Mouse (Mus musculus): ENCODE results near the gene Klhl21.

Gene Klhl21

DNA sequence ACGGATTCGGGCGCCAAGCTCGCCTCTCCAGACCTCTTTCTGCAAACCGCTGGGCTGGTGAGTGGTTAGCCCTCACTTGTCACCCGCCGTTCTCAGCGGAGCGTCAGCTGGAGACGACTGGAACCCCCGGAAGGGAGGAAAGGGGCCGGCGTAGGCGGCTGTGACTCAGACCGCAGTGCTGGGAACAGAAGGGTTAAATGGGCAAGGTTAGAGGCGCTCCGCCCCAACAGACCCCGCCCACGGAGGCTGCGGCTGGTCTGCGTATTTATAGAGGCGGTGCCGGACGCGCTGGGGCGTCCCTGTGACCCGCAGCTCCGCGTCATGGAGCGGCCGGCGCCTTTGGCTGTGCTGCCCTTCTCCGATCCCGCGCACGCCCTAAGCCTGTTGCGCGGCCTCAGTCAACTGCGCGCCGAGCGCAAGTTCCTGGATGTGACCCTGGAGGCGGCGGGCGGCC lies at the start of gene Klhl21:
Gene Klhl21 (plus strand): TSS at position 182 of the 454 bp plus-strand sequence.
- in situ Hi-C loops (cut with MboI; ENCODE audit: unreplicated experiment in 2 of 2) = loop anchor here in 1 of 2 experiments (25.0 kb wide), 1 partner anchor 1646 kb away; no protein-coding TSS in a partner anchor

DNA sequence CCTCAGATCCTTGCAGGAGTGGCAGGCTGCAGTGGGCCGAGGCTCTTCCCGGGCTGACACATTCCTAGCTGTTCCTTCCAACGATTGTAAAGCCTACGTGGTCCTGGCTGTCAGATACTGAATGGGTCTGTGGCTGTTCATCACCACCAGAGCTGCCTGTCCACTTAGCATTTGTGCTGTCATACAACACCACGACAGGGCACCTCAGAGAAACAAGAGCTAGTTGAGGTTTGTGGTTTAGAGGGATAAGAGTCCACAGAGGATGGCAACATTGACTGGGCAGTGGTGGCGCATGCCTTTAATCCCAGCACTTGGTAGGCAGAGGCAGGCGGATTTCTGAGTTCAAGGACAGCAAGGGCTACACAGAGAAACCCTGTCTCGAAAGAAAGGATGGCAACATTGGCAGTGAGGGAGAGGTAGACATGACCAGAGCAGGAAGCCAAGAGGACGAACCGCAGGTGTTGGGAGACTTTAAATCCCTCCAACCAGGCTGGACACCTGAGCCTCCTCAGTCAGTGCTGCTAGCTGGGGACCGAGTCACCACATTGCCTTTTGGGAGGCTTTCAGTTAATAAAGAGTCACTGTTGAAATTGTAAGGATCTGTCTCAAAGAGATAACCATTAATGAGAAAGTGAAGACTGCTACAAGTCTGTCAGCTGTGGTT lies 48.6 kb upstream of the Klhl21 start:
- in situ Hi-C loops (cut with MboI; ENCODE audit: unreplicated experiment in 2 of 2) = no loop called here

DNA sequence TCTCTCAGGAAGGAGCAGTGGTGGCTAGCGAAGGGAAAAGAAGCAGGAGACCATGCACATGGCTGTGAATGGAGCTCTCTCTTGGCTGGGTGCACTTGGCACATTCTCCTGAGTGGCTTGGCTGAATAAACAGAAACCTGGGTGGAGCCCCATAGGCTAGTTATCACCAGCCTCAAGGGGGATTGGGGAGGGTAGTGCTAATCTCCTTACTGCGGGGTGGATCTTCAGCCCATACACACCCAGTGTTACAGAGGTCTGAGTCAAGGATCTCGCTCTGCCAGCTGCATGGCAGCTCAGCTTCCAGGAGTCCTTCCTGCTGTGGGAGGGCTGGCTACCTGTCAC lies 48.1 kb upstream of the Klhl21 start:
- in situ Hi-C loops (cut with MboI; ENCODE audit: unreplicated experiment in 2 of 2) = no loop called here

DNA sequence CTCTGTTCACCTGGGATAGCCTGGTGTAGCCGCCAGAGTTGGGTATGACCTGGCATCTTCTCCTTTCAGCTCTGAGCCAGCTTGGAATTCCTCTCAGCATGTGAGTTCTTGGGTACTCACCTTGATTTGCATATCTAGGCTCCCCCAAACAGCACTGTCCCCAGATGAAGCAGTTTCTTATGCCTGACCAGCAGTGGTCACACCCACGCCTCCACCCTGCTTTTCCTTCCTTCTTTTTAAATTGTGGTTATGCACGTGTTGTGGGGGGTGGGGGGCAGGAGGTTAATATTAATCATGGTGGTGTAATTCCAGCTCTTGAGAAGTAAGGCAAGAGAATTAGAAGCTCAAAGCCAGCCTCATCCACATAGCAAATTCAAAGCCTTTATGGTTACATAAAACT lies 45.8 kb upstream of the Klhl21 start:
- in situ Hi-C loops (cut with MboI; ENCODE audit: unreplicated experiment in 2 of 2) = no loop called here

DNA sequence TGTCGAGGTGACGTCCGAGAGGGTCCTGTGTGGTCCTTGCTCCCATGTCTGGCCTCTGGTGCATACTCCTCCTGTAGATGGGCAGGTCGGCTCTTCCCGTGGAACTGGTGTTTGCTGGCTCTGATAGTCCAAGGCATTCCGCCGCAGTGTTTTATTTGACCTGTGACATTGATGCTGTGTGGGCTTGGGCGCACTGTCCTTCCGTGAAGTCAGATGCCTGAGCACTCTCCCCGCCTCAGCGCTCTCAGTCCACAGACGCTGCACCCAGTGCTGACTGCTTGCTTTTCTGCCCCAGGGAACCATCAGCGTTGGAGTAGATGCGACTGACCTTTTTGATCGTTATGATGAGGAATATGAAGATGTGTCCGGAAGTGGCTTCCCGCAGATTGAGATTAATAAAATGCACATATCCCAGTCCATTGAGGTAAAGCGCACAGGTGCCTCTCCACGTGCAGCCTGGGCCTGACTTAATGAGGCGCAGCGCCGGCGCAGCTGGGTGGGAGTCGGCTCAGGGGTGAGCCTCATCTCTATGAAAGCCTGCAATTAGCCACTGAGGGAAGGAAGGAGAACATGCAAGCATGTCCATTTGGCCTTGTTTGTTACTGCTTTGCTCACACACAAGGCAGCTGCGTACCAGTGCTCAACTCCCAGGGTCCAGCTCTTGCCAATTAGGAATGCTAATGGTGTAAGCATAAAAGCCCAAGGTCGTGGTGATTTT lies 40.2 kb upstream of the Klhl21 start:
- in situ Hi-C loops (cut with MboI; ENCODE audit: unreplicated experiment in 2 of 2) = no loop called here

DNA sequence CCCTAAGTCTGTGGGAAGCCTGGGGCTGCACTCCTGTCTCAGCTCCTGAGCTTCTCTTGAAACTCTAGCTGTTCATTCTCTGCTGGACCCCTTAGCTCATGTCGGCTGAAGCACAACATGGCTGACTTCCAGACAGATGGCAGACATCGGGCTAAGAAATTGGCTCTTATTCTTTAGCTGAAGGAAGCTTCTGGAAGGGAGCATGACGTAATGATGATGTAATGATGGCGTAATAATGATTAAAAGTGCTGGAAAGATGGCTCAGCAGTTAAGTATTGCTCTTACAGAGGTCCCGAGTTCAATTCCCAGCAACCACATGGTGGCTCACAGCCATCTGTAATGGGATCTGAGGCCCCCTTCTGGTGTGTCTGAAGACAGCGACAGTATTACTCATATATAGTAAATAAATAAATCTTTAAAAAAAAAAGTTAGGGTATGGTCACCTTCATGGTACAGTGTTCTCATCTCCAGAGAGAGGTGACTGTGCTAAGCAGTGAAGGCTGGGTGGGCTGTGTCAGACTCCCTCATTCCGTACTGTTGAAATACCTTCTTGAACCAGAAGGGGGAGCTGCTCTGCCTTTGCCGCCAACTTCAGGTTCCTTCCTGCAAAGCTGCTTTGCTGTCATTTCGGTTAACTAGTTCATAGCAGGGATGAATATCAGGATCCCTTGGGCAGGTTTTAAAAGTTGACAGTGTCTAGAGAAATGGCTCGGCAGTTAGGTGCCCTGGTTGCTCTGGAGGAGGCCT lies 36.2 kb upstream of the Klhl21 start:
- in situ Hi-C loops (cut with MboI; ENCODE audit: unreplicated experiment in 2 of 2) = no loop called here

DNA sequence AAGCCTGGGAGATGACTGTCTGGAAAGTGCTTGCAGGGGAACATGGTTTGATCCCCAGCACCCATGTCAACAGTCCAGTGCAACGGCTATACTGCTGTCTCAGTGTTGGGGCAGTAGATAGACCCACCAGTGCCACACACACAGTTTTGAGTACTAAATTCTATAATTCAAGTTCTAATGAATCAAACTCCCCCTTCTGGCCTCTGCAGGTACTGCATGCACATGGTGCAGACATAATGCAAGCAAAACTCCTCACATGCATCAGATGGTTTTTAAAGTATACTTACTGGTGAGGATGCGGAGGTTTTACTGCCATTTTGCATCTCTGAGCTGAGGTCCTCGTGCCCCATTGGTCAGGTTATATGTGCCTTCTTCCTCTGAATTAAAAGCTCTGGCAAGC lies 33.2 kb upstream of the Klhl21 start:
- in situ Hi-C loops (cut with MboI; ENCODE audit: unreplicated experiment in 2 of 2) = loop anchor here (5.0 to 25.0 kb wide), 3 partner anchors 122 to 462 kb away; partner anchors contain the start of genes Hes3 (in 1 of the 2) and Icmt (in 1 of the 2)

DNA sequence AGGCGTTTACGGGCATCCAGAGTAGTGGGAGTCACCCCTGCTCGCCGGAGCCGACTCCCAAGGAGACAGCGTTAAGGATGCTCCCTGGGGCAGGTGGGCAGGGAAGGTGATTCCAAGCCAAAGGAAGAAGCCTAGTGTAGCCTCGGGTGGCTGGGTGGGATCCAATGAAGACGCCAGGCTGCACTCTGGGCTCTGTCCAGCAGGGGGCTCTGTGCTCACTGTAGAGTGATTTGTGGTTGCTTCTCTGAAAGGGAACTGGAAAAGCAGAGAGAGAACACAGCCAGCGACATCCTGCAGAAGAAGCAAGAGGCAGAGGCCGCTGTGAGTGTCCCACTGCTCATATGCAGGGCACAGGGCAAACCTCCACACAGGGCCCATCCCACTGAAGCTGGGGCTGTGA lies 30.9 kb upstream of the Klhl21 start:
- in situ Hi-C loops (cut with MboI; ENCODE audit: unreplicated experiment in 2 of 2) = loop anchor here (5.0 to 25.0 kb wide), 3 partner anchors 120 to 460 kb away; partner anchors contain the start of genes Hes3 (in 1 of the 2) and Icmt (in 1 of the 2)

DNA sequence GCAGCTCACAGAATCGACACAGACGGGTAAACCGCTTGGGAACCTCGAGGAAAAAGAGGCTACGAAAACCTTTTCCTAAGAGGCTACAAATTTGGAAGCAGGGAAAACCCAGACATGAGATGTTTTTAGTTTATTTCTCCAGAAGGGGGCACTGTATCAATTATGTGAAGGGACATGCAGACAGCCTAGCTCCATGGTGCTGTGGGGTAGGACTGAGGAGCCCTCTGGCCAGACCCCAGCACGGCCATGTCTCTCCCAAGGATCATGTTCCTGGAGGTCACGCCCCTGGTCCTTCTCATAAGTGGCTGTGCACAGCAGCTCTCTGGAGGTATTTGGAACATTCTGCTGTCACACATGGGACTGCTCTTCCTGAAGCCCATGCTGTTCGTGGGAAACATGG lies 27.9 kb upstream of the Klhl21 start:
- in situ Hi-C loops (cut with MboI; ENCODE audit: unreplicated experiment in 2 of 2) = loop anchor here (5.0 to 25.0 kb wide), 4 partner anchors 47 to 457 kb away; partner anchors contain the start of genes Zbtb48 (in 2 of the 2), Hes3 (in 1 of the 2) and Icmt (in 1 of the 2)

DNA sequence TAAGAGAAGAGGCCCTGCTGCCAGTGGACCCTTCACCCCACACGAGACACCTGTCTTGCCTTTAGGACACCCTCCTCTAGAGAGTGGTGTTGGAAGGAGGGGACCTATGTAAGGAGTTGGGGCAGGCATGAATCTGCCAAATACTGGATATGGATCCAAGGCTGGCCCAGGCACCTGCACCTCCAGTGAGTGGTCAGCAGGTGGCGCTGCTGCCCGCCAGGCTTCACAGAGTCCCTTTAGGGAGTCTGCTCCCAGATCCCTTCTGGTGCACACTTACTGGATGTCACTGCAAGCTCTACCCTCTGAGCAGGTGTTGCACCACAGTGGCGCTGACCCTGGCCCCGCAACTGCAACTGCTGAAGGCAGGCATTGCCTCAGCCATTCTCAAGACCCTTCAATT lies 27.2 kb upstream of the Klhl21 start:
- in situ Hi-C loops (cut with MboI; ENCODE audit: unreplicated experiment in 2 of 2) = loop anchor here (5.0 to 25.0 kb wide), 4 partner anchors 46 to 456 kb away; partner anchors contain the start of genes Zbtb48 (in 2 of the 2), Hes3 (in 1 of the 2) and Icmt (in 1 of the 2)

DNA sequence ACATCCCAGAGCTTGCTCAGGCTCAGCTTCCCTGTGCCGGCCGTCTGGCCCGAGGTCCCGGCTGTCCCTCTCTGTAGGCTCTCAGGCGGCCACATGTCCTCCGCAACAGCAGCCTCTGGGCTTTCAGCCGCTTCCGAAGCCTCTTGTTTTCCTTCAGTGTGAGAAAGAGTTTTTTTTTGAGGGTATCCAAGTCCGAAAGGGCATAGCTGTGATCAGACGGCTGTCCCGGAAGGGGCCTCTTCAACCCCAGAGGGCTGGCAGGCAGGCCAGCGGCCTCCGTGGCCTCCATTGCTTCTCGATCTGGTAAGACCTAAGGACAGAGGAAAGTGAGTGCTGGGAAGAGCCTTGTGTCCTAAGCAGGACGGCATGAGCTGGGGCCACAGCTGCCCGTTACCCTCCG lies 25.6 kb upstream of the Klhl21 start:
- in situ Hi-C loops (cut with MboI; ENCODE audit: unreplicated experiment in 2 of 2) = loop anchor here (5.0 to 25.0 kb wide), 4 partner anchors 44 to 454 kb away; partner anchors contain the start of genes Zbtb48 (in 2 of the 2), Hes3 (in 1 of the 2) and Icmt (in 1 of the 2)

DNA sequence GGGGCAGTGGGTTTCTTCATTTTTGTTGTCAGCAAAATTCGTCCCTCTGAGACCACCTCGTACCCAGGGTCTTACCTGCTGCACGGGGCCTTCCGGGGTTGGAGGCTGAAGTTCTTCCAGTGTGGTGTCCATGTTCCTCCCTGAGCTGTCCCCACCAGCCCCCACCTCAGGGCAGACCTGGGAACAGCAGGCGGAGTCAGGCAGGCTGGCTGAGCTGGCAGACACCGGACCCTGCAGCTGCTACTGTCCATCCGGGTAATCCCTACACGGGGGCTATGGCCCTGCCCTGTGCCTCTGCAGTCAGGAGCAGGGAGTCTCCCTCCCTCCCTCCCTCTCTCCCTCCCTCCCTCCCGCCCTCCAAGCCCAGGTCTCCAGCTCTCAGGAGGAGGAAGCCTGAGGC lies 25.0 kb upstream of the Klhl21 start:
- in situ Hi-C loops (cut with MboI; ENCODE audit: unreplicated experiment in 2 of 2) = loop anchor here (5.0 to 25.0 kb wide), 4 partner anchors 44 to 454 kb away; partner anchors contain the start of genes Zbtb48 (in 2 of the 2), Hes3 (in 1 of the 2) and Icmt (in 1 of the 2)

DNA sequence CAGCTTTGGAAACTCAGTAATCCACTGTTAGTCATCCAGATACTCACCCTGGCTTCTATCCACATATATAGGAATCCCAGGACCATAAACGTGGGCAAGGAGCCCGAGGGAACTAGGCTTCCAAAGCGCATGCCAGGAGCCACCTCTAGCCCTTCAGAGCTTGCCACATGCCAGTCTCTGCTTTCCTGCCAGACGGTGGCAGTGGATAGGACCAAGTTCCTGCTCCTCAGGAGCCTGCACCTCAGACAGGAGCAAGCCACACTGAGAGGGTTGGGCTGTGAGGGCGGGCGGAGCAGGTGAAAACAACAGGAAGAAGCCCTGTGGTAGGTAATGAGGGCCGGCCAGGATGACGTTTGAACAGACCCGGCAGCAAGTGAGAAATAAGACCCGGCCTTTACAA lies 22.7 kb upstream of the Klhl21 start:
- in situ Hi-C loops (cut with MboI; ENCODE audit: unreplicated experiment in 2 of 2) = loop anchor here in 1 of 2 experiments (25.0 kb wide), 2 partner anchors 301 to 451 kb away; partner anchors contain the start of genes Hes3 and Icmt

DNA sequence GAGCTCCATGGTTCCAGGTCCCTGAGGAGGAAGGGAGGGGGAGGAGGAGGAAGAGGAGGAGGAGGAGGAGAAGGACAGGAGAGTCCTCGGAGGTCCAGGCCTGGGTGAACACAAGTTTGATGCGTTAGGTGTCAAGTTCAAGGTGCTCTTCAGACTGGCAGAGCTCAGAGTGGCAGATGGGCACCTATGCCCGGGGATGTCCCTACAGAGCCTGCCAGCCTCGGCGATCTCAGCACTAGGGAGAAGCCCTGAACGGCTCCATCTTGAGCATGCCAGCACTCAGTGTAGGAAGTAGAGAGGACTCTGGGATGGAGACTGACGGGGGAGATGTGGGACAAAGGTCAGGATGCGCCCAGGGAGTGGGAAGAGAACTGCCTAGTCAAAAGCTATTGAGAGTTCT lies 22.0 kb upstream of the Klhl21 start:
- in situ Hi-C loops (cut with MboI; ENCODE audit: unreplicated experiment in 2 of 2) = loop anchor here in 1 of 2 experiments (25.0 kb wide), 2 partner anchors 301 to 451 kb away; partner anchors contain the start of genes Hes3 and Icmt

DNA sequence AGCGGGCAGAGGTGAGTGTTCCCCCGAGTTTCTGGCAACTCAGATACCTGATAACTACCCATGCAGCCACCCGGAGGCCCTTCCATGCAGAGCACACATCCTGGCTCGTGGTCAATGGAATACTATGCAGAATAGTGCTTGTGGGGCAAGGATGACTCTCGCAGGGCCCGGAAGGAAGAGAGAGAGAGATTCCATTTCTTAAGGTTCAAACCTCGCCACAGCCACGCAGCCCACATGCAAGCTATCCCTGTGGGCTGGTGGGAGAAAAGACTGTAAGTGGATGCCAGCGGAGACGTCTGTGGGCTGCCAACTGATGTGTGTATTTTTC lies 20.6 kb upstream of the Klhl21 start:
- in situ Hi-C loops (cut with MboI; ENCODE audit: unreplicated experiment in 2 of 2) = loop anchor here in 1 of 2 experiments (25.0 kb wide), 2 partner anchors 299 to 449 kb away; partner anchors contain the start of genes Hes3 and Icmt

DNA sequence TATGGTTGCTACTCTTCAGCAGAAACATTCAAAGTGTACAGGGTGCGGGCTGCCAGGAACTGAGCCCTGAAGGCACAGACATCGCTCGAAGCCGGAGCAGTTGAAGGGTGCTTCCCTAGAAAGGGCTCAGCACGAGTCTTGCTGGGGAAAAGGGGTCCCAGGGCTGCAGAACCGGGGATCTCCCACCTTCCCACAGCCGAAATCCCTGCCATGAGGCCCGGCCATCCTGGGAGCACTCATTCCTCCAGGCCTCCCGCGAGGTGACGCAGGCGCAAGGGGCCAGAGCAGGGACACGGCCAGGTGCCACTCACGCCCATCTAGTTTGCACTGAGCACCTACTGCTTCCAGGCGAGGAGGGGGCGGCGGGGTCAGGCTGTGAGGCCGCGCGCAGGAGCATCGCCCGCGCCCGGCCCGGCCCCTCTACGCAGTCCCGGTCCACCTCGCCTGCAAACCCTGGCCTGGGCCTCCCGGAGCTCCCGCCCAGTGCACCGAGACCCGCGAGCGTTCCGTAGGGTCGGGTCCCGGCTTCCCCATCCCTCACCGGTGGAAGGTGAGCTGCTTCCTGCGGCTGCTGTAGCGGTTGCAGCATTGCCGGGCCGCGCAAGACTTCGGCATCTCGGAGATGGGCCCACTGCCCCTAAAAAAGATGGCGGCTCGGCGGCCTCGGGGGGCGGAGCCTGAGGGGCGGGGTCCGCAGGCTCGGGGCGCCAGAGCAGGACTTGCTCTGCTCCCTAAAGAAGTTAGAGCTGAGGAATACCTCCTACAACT lies 20.1 kb upstream of the Klhl21 start, which contains the start of gene Thap3:
Gene Thap3 (minus strand): TSS at position 656 of the 768 bp plus-strand sequence.
- in situ Hi-C loops (cut with MboI; ENCODE audit: unreplicated experiment in 2 of 2) = loop anchor here in 1 of 2 experiments (25.0 kb wide), 2 partner anchors 299 to 449 kb away; partner anchors contain the start of genes Hes3 and Icmt

DNA sequence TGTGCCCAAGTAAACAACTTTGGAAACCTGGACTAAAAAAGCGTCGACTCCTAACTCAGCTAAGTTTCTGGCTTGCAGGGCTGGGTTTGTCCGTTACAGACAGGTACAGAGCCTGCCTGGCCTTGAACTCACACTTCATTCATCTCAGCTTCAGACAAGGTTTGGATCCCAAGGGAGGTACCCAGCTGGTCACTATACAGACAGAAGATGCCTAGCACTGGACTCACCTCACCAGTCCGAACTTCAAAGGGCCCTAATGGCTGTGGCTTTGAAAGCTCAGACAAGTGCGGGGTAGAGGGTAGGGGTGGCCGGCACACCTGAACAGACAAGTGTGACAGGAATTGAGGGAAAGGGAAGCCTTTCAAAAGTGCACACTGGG lies 19.5 kb upstream of the Klhl21 start:
- in situ Hi-C loops (cut with MboI; ENCODE audit: unreplicated experiment in 2 of 2) = loop anchor here in 1 of 2 experiments (25.0 kb wide), 2 partner anchors 298 to 448 kb away; partner anchors contain the start of genes Hes3 and Icmt

DNA sequence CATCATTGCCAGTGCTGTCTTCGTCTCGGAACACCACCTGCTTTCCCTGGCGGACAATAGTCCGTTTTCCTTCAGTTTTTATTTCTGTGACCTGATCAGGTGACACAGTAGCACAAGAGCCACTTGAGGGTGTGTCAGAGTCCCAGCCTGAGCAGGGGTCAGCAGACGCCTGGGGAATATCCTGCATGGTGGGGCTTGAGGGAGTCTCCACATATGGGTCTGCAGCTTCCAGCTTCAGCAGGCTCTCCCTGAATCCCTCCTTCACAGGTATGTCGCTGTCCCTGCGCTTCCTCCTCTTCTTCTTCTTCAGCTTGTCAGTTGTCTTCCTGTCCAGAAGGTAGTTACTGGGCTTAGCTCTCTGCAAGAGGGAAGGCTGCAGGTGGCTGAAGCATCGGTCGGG lies 16.5 kb upstream of the Klhl21 start:
- in situ Hi-C loops (cut with MboI; ENCODE audit: unreplicated experiment in 2 of 2) = loop anchor here in 1 of 2 experiments (25.0 kb wide), 2 partner anchors 295 to 445 kb away; partner anchors contain the start of genes Hes3 and Icmt

DNA sequence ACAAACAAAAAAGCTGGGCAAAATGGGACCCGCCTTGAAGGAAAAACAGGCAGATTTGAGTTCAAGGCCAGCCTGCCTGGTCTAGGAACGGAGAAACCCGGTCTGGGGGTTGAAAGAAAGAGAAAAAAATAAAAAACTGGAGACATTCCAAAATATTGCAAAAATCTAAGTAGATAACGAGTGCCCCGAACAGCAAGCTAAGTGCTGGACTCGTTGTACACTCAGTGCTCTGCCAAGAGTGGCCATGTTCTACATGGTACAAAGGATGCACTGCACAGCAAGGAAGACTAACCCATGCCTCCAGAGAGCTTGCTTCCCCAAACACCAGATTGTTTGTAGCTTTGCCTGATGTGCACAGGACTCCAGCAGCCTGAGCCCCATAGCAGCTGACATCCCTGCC lies 15.6 kb upstream of the Klhl21 start:
- in situ Hi-C loops (cut with MboI; ENCODE audit: unreplicated experiment in 2 of 2) = loop anchor here in 1 of 2 experiments (25.0 kb wide), 2 partner anchors 294 to 444 kb away; partner anchors contain the start of genes Hes3 and Icmt

All from v-Abl transformed pro-B cells (cell line).